Mouse (Mus musculus): ENCODE data around the gene Lrba. TPM values are rescaled to one million over a fixed set of nuclear protein-coding genes. Genes with fewer than 3 reads are reported as not detected.

Gene Lrba
- polyA plus RNA-seq, 1 experiment from 2014 or later, result 7.3 TPM

- Histone ChIP-seq H3K27me3 (no peaks in the 10 kb centered on the region), H3K4me1 (peaks cover 8% of the 10 kb centered on the region; the same call in 1 of the 2 replicates), H3K4me3 (peak overlapping the region; percentile 15; the same call in 1 of the 2 replicates), H3K9me3 (no peaks in the 10 kb centered on the region), H3K36me3 (no peaks in the 10 kb centered on the region), H3K4me2 (replicated peaks) (peak overlapping the region; percentile 46), H3K27ac (peak overlapping the region; percentile 82), H3K9ac (peak overlapping the region; percentile 17; the same call in 1 of the 2 replicates)
- ATAC-seq (ENCODE audit: insufficient number of reproducible peaks, insufficient read depth, low FRiP score, low TSS enrichment), result no peak
- WGBS, result 21% methylated on average over 16 of the region's 16 CpGs
Measured at GRCm38 (mm10) chr3:86531531-86532269, 307.2 kb downstream of the Lrba start.

DNA sequence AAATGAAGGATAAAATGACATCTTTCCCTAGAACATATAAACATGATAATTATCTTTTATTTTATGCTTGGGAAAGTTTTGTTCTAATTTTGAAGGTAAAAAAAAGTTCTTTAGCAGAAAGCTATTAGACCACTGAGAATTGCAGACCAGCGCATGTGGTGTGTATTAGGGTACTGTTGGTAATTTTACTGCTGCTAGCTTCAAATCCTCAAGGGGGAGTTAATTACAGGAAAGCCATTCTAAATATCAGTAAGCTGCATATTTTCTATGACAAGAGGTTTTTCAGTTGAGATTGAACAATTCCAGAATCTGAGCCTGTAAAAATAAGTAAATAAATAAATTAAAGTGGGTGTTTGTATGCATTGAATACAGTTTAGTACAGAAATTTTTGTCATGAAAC lies 312.3 kb downstream of the Lrba start:
- no peak overlapping the region for H3K4me2 ChIP-seq (replicated peaks)
- H3K27me3 ChIP-seq, result no peaks in the 10 kb centered on the region
- no peak overlapping the region for H3K4me3 ChIP-seq
- peaks cover 19% of the 10 kb centered on the region for H3K4me1 ChIP-seq
- 16% methylated on average over 1 of the region's 1 CpGs for WGBS
- no peaks in the 10 kb centered on the region for H3K36me3 ChIP-seq
- H3K27ac ChIP-seq, result no peak overlapping the region
- no peak overlapping the region for H3K9ac ChIP-seq
- ATAC-seq (ENCODE audit: insufficient number of reproducible peaks, insufficient read depth, low FRiP score, low TSS enrichment), result no peak
- H3K9me3 ChIP-seq, result no peaks in the 10 kb centered on the region

- Histone ChIP-seq H3K4me1 (peaks cover 13% of the 10 kb centered on the region), H3K9me3 (no peaks in the 10 kb centered on the region), H3K27me3 (no peaks in the 10 kb centered on the region), H3K4me2 (replicated peaks) (peak overlapping the region; percentile 39), H3K36me3 (no peaks in the 10 kb centered on the region), H3K4me3 (0 out of 2 replicates have a peak overlapping the region, but pooled peaks have one; percentile 15), H3K9ac (no peak overlapping the region), H3K27ac (peak overlapping the region; percentile 86)
- peak; percentile 65; the same call in 1 of the 2 replicates for ATAC-seq (ENCODE audit: insufficient number of reproducible peaks, insufficient read depth, low FRiP score, low TSS enrichment)
- 13% methylated on average over 13 of the region's 13 CpGs for WGBS
Measured at GRCm38 (mm10) chr3:86538645-86539554, 314.4 kb downstream of the Lrba start.

DNA sequence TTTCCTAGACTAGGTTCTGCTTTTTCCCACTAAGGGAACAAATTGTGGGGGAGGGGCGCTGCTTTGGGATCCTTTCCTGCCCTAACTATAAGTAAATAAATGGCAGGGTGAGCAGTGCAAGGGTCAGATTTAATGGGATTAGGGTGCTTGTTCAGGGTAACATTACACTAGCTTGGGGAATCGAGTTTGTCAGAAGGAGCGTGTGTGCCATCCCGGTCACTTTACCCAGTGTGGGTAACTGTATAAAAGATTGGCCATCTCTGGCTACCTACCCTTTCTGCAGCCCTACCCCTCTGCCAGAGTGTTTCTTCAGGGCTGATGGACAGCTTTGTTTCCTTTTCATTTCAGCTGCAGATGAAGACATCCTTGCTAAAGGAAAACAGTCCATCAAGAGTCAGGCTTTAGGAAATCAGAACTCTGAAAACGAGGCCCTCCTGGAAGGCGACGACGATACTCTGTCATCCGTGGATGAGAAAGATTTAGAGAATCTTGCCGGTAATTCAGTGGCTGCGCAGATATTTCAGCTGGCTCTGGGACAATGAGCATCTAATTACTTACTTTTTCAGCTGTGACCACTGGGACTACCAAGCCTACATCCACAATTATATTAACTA lies 315.2 kb downstream of the Lrba start:
- whole genome bisulfite sequencing, result 7% methylated on average over 11 of the region's 11 CpGs
- Histone ChIP-seq H3K4me2 (replicated peaks) (peak overlapping the region; percentile 39), H3K4me1 (peaks cover 13% of the 10 kb centered on the region), H3K9me3 (no peaks in the 10 kb centered on the region), H3K36me3 (no peaks in the 10 kb centered on the region), H3K27me3 (no peaks in the 10 kb centered on the region), H3K9ac (no peak overlapping the region), H3K4me3 (0 out of 2 replicates have a peak overlapping the region, but pooled peaks have one; percentile 15), H3K27ac (peak overlapping the region; percentile 86)
- no peak for ATAC-seq (ENCODE audit: insufficient number of reproducible peaks, insufficient read depth, low FRiP score, low TSS enrichment)

- Histone ChIP-seq H3K9ac (peak overlapping the region; percentile 45), H3K27me3 (no peaks in the 10 kb centered on the region), H3K4me1 (peaks cover 13% of the 10 kb centered on the region)
Measured at GRCm38 (mm10) chr3:86541074-86541614, 316.7 kb downstream of the Lrba start.

GRCm38 (mm10) chr3:86541863-86542397 lies 317.4 kb downstream of the Lrba start:
- Histone ChIP-seq H3K4me2 (replicated peaks) (peak overlapping the region; percentile 51), H3K4me3 (peak overlapping the region; percentile 36), H3K9ac (peak overlapping the region; percentile 45), H3K9me3 (no peaks in the 10 kb centered on the region), H3K27me3 (no peaks in the 10 kb centered on the region), H3K27ac (peak overlapping the region; percentile 67; the same call in 1 of the 2 replicates), H3K4me1 (peaks cover 17% of the 10 kb centered on the region), H3K36me3 (no peaks in the 10 kb centered on the region)
- ATAC-seq (ENCODE audit: insufficient number of reproducible peaks, insufficient read depth, low FRiP score, low TSS enrichment), result no peak
- WGBS, result 40% methylated on average over 1 of the region's 1 CpGs

More at GRCm38 (mm10) chr3:86541074-86541614, 316.7 kb downstream of the Lrba start:
- H3K36me3 ChIP-seq, result no peaks in the 10 kb centered on the region
- WGBS, result 44% methylated on average over 4 of the region's 4 CpGs
- no peaks in the 10 kb centered on the region for H3K9me3 ChIP-seq
- H3K4me2 ChIP-seq (replicated peaks), result peak overlapping the region; percentile 44
- no peak for ATAC-seq (ENCODE audit: insufficient number of reproducible peaks, insufficient read depth, low FRiP score, low TSS enrichment)
- H3K4me3 ChIP-seq, result peak overlapping the region; percentile 22; the same call in 1 of the 2 replicates
- H3K27ac ChIP-seq, result peak overlapping the region; percentile 72

DNA sequence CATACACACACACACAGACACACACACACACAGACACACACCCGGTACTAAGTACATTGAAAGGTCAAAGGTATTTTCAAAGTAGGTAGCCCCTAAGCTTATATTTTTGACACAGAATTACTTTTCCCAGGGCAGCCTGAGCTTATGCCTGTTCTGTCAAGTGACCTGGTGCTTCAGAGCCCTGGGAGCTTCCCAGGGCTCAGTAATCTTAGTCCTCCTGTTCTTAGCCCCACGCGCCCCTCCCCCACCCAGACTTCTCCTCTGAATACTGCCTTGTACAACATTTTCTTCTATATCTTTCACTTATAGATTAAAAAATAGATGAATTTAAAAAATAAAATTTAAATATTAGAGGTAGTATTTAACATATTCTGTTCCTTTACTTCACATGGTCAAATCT lies 320.3 kb downstream of the Lrba start:
- peaks cover 4% of the 10 kb centered on the region; the same call in 1 of the 2 replicates for H3K4me1 ChIP-seq
- no peaks in the 10 kb centered on the region for H3K9me3 ChIP-seq
- no peaks in the 10 kb centered on the region for H3K27me3 ChIP-seq
- ATAC-seq (ENCODE audit: insufficient number of reproducible peaks, insufficient read depth, low FRiP score, low TSS enrichment), result no peak
- peak overlapping the region; percentile 78 for H3K27ac ChIP-seq
- peak overlapping the region; percentile 67 for H3K9ac ChIP-seq
- H3K4me3 ChIP-seq, result peak overlapping the region; percentile 42
- peak overlapping the region; percentile 20 for H3K4me2 ChIP-seq (replicated peaks)
- no peaks in the 10 kb centered on the region for H3K36me3 ChIP-seq
- WGBS, result 15% methylated on average over 3 of the region's 3 CpGs

GRCm38 (mm10) chr3:86545945-86546344 lies 321.5 kb downstream of the Lrba start:
- peaks cover 10% of the 10 kb centered on the region for H3K4me1 ChIP-seq
- no peak for ATAC-seq (ENCODE audit: insufficient number of reproducible peaks, insufficient read depth, low FRiP score, low TSS enrichment)
- peak overlapping the region; percentile 75 for H3K9ac ChIP-seq
- H3K4me2 ChIP-seq (replicated peaks), result peak overlapping the region; percentile 48
- H3K27me3 ChIP-seq, result no peaks in the 10 kb centered on the region
- H3K36me3 ChIP-seq, result no peaks in the 10 kb centered on the region
- H3K27ac ChIP-seq, result peak overlapping the region; percentile 96
- 8% methylated on average over 5 of the region's 5 CpGs for WGBS
- peak overlapping the region; percentile 51 for H3K4me3 ChIP-seq
- no peaks in the 10 kb centered on the region for H3K9me3 ChIP-seq

- Histone ChIP-seq H3K36me3 (no peaks in the 10 kb centered on the region), H3K9ac (peak overlapping the region; percentile 75), H3K27me3 (no peaks in the 10 kb centered on the region), H3K9me3 (no peaks in the 10 kb centered on the region), H3K4me2 (replicated peaks) (peak overlapping the region; percentile 48), H3K4me3 (peak overlapping the region; percentile 51), H3K4me1 (peaks cover 10% of the 10 kb centered on the region), H3K27ac (peak overlapping the region; percentile 96)
- ATAC-seq (ENCODE audit: insufficient number of reproducible peaks, insufficient read depth, low FRiP score, low TSS enrichment), result no peak
- 1% methylated on average over 45 of the region's 45 CpGs for WGBS
Measured at GRCm38 (mm10) chr3:86546471-86547250, 322.2 kb downstream of the Lrba start.

DNA sequence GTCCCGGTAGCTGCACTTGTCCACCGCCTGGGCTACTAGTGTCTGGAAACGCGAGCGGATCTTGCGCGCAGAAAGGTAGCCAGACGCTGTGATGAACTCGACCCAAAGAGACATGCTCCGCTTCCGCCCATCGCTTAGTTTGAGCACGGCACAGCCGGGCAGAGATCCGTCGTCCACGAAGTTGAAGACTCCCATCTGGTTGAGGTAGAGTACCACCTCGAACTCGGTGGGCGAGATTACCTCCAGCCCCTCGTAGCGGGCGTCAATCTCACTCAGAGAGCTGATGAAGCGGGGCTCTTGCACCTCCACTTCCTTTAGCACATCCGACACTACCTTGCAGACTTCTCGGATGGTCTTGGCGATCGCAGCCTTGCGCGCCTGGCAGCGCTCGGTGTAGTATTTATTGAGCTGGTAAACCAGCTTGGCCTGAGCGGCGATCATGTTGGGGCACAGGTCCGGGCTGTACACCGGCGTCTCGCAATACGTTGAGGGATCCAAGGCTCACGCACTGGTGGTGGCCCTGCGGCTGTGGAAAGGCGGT lies 322.8 kb downstream of the Lrba start:
- Histone ChIP-seq H3K9ac (peak overlapping the region; percentile 75), H3K4me2 (replicated peaks) (peak overlapping the region; percentile 48), H3K36me3 (no peaks in the 10 kb centered on the region), H3K4me1 (peaks cover 10% of the 10 kb centered on the region), H3K27ac (peak overlapping the region; percentile 96), H3K9me3 (no peaks in the 10 kb centered on the region), H3K4me3 (peak overlapping the region; percentile 51), H3K27me3 (no peaks in the 10 kb centered on the region)
- under 1% methylated on average over 42 of the region's 42 CpGs for WGBS
- ATAC-seq (ENCODE audit: insufficient number of reproducible peaks, insufficient read depth, low FRiP score, low TSS enrichment), result no peak

Data from embryonic facial prominence, embryonic 12.5 days (tissue).